ENCODE assay signal across 11 mouse cellular contexts in the genomic region with DNA sequence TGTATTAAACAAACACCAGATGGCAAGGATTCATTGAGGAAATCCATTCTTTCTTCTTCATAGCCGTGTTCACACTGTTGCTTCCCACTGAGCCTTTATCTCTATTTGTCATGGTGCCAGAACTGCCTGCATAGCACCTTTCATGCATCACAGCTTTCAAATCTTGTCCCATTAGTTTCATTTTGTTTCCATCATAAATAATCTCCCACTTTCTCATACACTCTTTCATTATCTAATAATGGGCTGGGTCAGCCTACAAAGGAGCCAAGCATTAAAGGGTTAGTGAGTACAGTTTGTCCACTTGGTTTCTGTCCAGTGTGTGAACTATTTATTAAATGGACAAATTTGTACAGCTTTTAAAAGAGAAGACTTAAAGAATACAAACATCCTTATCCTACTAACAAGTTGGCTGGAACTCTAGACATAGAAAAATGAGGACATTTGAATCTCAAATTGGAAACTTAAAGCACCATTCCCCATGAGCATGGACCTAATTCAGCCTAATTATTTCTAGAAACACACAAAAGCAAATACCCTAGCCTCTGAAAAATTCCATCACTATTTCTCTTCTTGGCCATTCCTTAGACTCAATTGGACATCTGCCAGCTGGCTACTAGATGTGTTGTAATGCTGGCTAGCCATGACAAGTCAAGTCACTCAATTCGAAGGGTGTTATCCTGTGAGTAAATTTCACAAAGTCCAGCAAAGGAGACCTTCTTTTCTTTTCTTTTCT.
DNase-seq lines count a peak whose midpoint lies in the region; ATAC-seq and TF ChIP-seq lines count a peak whose summit lies in the region.
"Had no signal": no experiment of that assay in that cellular context is flagged by ENCODE, and none has a peak within 500 bp of the region (broad histone marks: within the 10 kb centered on the region; RNA-seq: fewer than 3 reads in every experiment).

No protein-coding gene starts in this region.

- H3K27ac ChIP-seq in neural tube, embryonic 12.5 days = no peak overlapping the region
- no peak overlapping the region for H3K27ac ChIP-seq in neural tube, embryonic 15.5 days (replicated peaks)
- no peak overlapping the region for H3K27ac ChIP-seq in forebrain, postnatal 0 days (ENCODE audit: low read depth, low read length)
- H3K27ac ChIP-seq: embryonic facial prominence, embryonic 12.5 days; limb, embryonic 12.5 days had no signal

- H3K9ac ChIP-seq in neural tube, embryonic 12.5 days = no peak overlapping the region
- no peak overlapping the region for H3K9ac ChIP-seq in neural tube, embryonic 15.5 days (replicated peaks)
- no peak overlapping the region for H3K9ac ChIP-seq in forebrain, postnatal 0 days
- H3K9ac ChIP-seq: embryonic facial prominence, embryonic 12.5 days; limb, embryonic 12.5 days had no signal

- no peak overlapping the region for H3K4me2 ChIP-seq in neural tube, embryonic 12.5 days (replicated peaks)
- no peak overlapping the region for H3K4me2 ChIP-seq in neural tube, embryonic 15.5 days
- H3K4me2 ChIP-seq in forebrain, postnatal 0 days (ENCODE audit: low read depth) = no peak overlapping the region
- H3K4me2 ChIP-seq: embryonic facial prominence, embryonic 12.5 days; limb, embryonic 12.5 days had no signal

- DNase-seq in heart, adult 8-10 months (ENCODE audit: low spot score) = peak; percentile 1
- DNase-seq in heart, adult 9 months (ENCODE audit: low spot score in 2 of 2) = no peak
- DNase-seq in forebrain, postnatal 0 days = peak; percentile 42
- peak; percentile 16 for DNase-seq in retina, postnatal 7 days (ENCODE audit: low read depth, low spot score)
- DNase-seq in thymus, postnatal 4 days = no peak
- DNase-seq in ovary, postnatal 10 days (ENCODE audit: low spot score) = no peak

- no peaks in the 10 kb centered on the region for H3K4me1 ChIP-seq in neural tube, embryonic 12.5 days
- no peaks in the 10 kb centered on the region for H3K4me1 ChIP-seq in neural tube, embryonic 15.5 days
- H3K4me1 ChIP-seq in forebrain, postnatal 0 days (ENCODE audit: insufficient read depth) = no peaks in the 10 kb centered on the region
- H3K4me1 ChIP-seq: embryonic facial prominence, embryonic 12.5 days; limb, embryonic 12.5 days had no signal

- H3K36me3 ChIP-seq in neural tube, embryonic 12.5 days = no peaks in the 10 kb centered on the region
- no peaks in the 10 kb centered on the region for H3K36me3 ChIP-seq in neural tube, embryonic 15.5 days
- H3K36me3 ChIP-seq in forebrain, postnatal 0 days (ENCODE audit: insufficient read depth) = no peaks in the 10 kb centered on the region
- H3K36me3 ChIP-seq: embryonic facial prominence, embryonic 12.5 days; limb, embryonic 12.5 days had no signal

- TF ChIP-seq CTCF in forebrain, postnatal 0 days (IDR thresholded peaks at IDR 0.05; ENCODE audit: low read depth) = no peak

- WGBS in neural tube, embryonic 12.5 days = 32% methylated on average over 2 of the region's 2 CpGs
- 21% methylated on average over 2 of the region's 2 CpGs for WGBS in neural tube, embryonic 15.5 days
- WGBS in forebrain, postnatal 0 days = 10% methylated on average over 2 of the region's 2 CpGs

- peak; percentile 81 for ATAC-seq in neural tube, embryonic 12.5 days (ENCODE audit: low FRiP score, low read depth)
- ATAC-seq in neural tube, embryonic 15.5 days (ENCODE audit: low FRiP score) = no peak
- ATAC-seq in forebrain, postnatal 0 days = no peak
- ATAC-seq: activated CD4-positive, CD25-positive, alpha-beta regulatory T cell, adult 4 months had no signal

- peaks cover 3% of the 10 kb centered on the region; the same call in 1 of the 2 replicates for H3K27me3 ChIP-seq in neural tube, embryonic 12.5 days (replicated peaks)
- H3K27me3 ChIP-seq in neural tube, embryonic 15.5 days (replicated peaks) = 0 out of 2 replicates have a peak, but pooled peaks cover 5% of the 10 kb centered on the region
- no peaks in the 10 kb centered on the region for H3K27me3 ChIP-seq in forebrain, postnatal 0 days (ENCODE audit: insufficient read depth, low read length)
- H3K27me3 ChIP-seq: embryonic facial prominence, embryonic 12.5 days; limb, embryonic 12.5 days had no signal

- no peak overlapping the region for H3K4me3 ChIP-seq in neural tube, embryonic 12.5 days
- H3K4me3 ChIP-seq in neural tube, embryonic 15.5 days (replicated peaks) = no peak overlapping the region
- no peak overlapping the region for H3K4me3 ChIP-seq in forebrain, postnatal 0 days (ENCODE audit: low read depth, low read length)
- H3K4me3 ChIP-seq: embryonic facial prominence, embryonic 12.5 days; limb, embryonic 12.5 days had no signal

- H3K9me3 ChIP-seq in neural tube, embryonic 12.5 days = no peaks in the 10 kb centered on the region
- no peaks in the 10 kb centered on the region for H3K9me3 ChIP-seq in neural tube, embryonic 15.5 days (replicated peaks)
- H3K9me3 ChIP-seq in forebrain, postnatal 0 days (ENCODE audit: low read length) = no peaks in the 10 kb centered on the region
- H3K9me3 ChIP-seq: embryonic facial prominence, embryonic 12.5 days; limb, embryonic 12.5 days had no signal

Comparison
In these comparisons a context has a peak if more than half of its experiments do, and no peak if none do; other contexts are left out.
1. DNase-seq: peak in heart, adult 8-10 months (single experiment), forebrain, postnatal 0 days (single experiment) and retina, postnatal 7 days (single experiment); none in heart, adult 9 months (0 of 2), thymus, postnatal 4 days (single experiment) and ovary, postnatal 10 days (single experiment).